Mouse (Mus musculus) G1E-ER4 (cell line): Measurements from ENCODE around the gene Snapc2. TPM values are rescaled to one million over a fixed set of nuclear protein-coding genes. Genes with fewer than 3 reads are reported as not detected.

Experiments
- GATA1 ChIP-seq: IDR thresholded peaks from one replicate; pipeline ENCODE4 v1.8.0; 2012; ENCODE audit warnings: low read length, inconsistent platforms
- polyA plus RNA-seq: library from polyadenylated mRNA; stranded (reverse); fragments of >175 nt; gene quantifications from 2 replicates; pipeline ENCODE4 v1.2.3, GENCODE M21; 2012

Gene Snapc2
- polyA plus RNA-seq, result 46.1 and 62.3 TPM in 2 replicates

- no peak for TF ChIP-seq GATA1
Observed at GRCm38 (mm10) chr8:4252934-4253841, at the start of gene Snapc2. TSS of gene Snapc2 (plus strand) at chr8:4253080.

GRCm38 (mm10) chr8:4205246-4206123 lies 47.4 kb upstream of the Snapc2 start:
- TF ChIP-seq GATA1, result no peak

GRCm38 (mm10) chr8:4206182-4207015 lies 46.5 kb upstream of the Snapc2 start:
- no peak for TF ChIP-seq GATA1

GRCm38 (mm10) chr8:4207016-4207350 lies 45.9 kb upstream of the Snapc2 start:
- TF ChIP-seq GATA1, result no peak

- no peak for TF ChIP-seq GATA1
Observed at GRCm38 (mm10) chr8:4211097-4211496, 41.8 kb upstream of the Snapc2 start.

GRCm38 (mm10) chr8:4212809-4213209 lies 40.1 kb upstream of the Snapc2 start:
- TF ChIP-seq GATA1, result no peak

- no peak for TF ChIP-seq GATA1
Observed at GRCm38 (mm10) chr8:4213210-4214005, 39.5 kb upstream of the Snapc2 start.

- no peak for TF ChIP-seq GATA1
Observed at GRCm38 (mm10) chr8:4214006-4214980, 38.6 kb upstream of the Snapc2 start.

- no peak for TF ChIP-seq GATA1
Observed at GRCm38 (mm10) chr8:4216296-4216695, 36.6 kb upstream of the Snapc2 start.

GRCm38 (mm10) chr8:4216791-4217621 lies 35.9 kb upstream of the Snapc2 start, which contains the start of gene Prr36:
TSS of gene Prr36 (minus strand) at chr8:4217459.
- TF ChIP-seq GATA1, result no peak

- TF ChIP-seq GATA1, result no peak
Observed at GRCm38 (mm10) chr8:4219617-4220016, 33.3 kb upstream of the Snapc2 start.

GRCm38 (mm10) chr8:4222059-4222458 lies 30.8 kb upstream of the Snapc2 start:
- TF ChIP-seq GATA1, result no peak
